Mouse (Mus musculus): ENCODE results near the gene Ehmt1. TPM values are rescaled to one million over a fixed set of nuclear protein-coding genes. Genes with fewer than 3 reads are reported as not detected.

Gene Ehmt1
- polyA plus RNA-seq, 1 experiment: 0.72 TPM

DNA sequence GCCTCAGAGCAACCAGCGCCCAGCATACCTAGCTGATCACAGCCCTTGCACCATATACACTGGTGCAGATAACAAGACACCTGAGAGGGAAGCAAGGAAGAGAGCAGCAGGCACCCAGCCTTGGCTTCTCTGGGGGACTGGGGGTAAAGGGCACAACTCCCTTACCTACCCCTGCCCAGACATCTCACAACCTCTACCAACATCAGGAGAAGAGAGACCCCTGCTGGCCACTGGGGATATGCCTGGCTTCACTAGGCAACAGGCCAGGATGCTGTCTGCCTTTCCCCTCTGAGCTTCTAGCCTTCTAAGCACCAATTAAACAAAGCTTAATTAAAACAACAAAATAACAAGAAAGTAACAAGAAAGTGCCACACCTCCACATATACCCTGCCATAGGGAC lies 164.1 kb downstream of the Ehmt1 start:
- Histone ChIP-seq H3K36me3 (ENCODE audit: control insufficient read depth) (no peaks in the 10 kb centered on the region), H3K4me1 (ENCODE audit: control insufficient read depth) (no peaks in the 10 kb centered on the region), H3K27me3 (ENCODE audit: control insufficient read depth) (no peaks in the 10 kb centered on the region), H3K4me3 (replicated peaks) (no peak overlapping the region), H3K9me3 (ENCODE audit: control insufficient read depth, low read length) (no peaks in the 10 kb centered on the region)
- no peak for TF ChIP-seq GATA1 (IDR thresholded peaks at IDR 0.05; ENCODE audit: low read length)
- TF ChIP-seq TAL1 (IDR thresholded peaks at IDR 0.05; ENCODE audit: low read length): no peak

GRCm38 (mm10) chr2:24752599-24752998 lies 166.8 kb downstream of the Ehmt1 start:
- Histone ChIP-seq H3K36me3 (ENCODE audit: control insufficient read depth) (no peaks in the 10 kb centered on the region), H3K4me1 (ENCODE audit: control insufficient read depth) (no peaks in the 10 kb centered on the region), H3K4me3 (replicated peaks) (no peak overlapping the region), H3K9me3 (ENCODE audit: control insufficient read depth, low read length) (no peaks in the 10 kb centered on the region), H3K27me3 (ENCODE audit: control insufficient read depth) (no peaks in the 10 kb centered on the region)
- TF ChIP-seq GATA1 (IDR thresholded peaks at IDR 0.05; ENCODE audit: low read length): no peak
- TF ChIP-seq TAL1 (IDR thresholded peaks at IDR 0.05; ENCODE audit: low read length): no peak

- Histone ChIP-seq H3K27me3 (ENCODE audit: control insufficient read depth) (no peaks in the 10 kb centered on the region), H3K36me3 (ENCODE audit: control insufficient read depth) (no peaks in the 10 kb centered on the region), H3K4me1 (ENCODE audit: control insufficient read depth) (no peaks in the 10 kb centered on the region), H3K9me3 (ENCODE audit: control insufficient read depth, low read length) (no peaks in the 10 kb centered on the region), H3K4me3 (replicated peaks) (no peak overlapping the region)
- TF ChIP-seq TAL1 (IDR thresholded peaks at IDR 0.05; ENCODE audit: low read length) (no peak), GATA1 (IDR thresholded peaks at IDR 0.05; ENCODE audit: low read length) (no peak)
These were observed 169.4 kb downstream of the Ehmt1 start for GRCm38 (mm10) chr2:24750051-24750450.

DNA sequence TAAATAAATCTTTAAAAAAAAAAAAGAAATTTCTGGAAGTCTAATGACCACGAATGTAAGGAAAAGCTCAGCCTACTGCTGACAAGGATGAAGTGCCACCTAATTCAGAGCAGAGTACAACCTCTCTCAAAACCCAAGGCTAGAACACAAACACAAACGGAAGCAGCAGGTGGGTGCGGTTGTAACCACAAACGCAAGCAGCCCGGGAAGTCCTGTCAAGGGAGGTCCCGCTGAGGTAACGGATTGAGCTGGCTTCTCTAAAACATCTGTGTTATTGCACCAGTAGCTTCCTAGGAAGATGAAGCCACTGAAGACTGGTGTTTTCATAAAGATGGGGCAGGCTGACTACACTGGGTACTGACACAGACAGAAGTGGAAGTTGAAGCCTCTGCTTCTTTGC lies 171.5 kb downstream of the Ehmt1 start:
- H3K36me3 ChIP-seq (ENCODE audit: control insufficient read depth): no peaks in the 10 kb centered on the region
- no peaks in the 10 kb centered on the region for H3K27me3 ChIP-seq (ENCODE audit: control insufficient read depth)
- no peaks in the 10 kb centered on the region for H3K4me1 ChIP-seq (ENCODE audit: control insufficient read depth)
- H3K4me3 ChIP-seq (replicated peaks): no peak overlapping the region
- no peak for TF ChIP-seq GATA1 (IDR thresholded peaks at IDR 0.05; ENCODE audit: low read length)
- TF ChIP-seq TAL1 (IDR thresholded peaks at IDR 0.05; ENCODE audit: low read length): no peak
- no peaks in the 10 kb centered on the region for H3K9me3 ChIP-seq (ENCODE audit: control insufficient read depth, low read length)

Other genes starting within 250 kb of the Ehmt1 start
- gene Cacna1b, start 156.5 kb downstream of the Ehmt1 start, polyA plus RNA-seq (2012): 0.01 TPM in 1 of 2 replicates, not detected in the other
- gene Arrdc1, start 15.6 kb upstream of the Ehmt1 start, polyA plus RNA-seq (2012): 1.7 and 2.5 TPM in 2 replicates
- gene Zmynd19, start 30.2 kb upstream of the Ehmt1 start, polyA plus RNA-seq (2012): 0.67 and 1.1 TPM in 2 replicates
- gene Dph7, start 42.8 kb upstream of the Ehmt1 start, polyA plus RNA-seq (2012): 0.78 and 0.86 TPM in 2 replicates
- gene Mrpl41, start 55.5 kb upstream of the Ehmt1 start, polyA plus RNA-seq (2012): 5.1 and 5.8 TPM in 2 replicates
- 0.52 and 0.80 TPM in 2 replicates for gene Pnpla7, start 56.4 kb upstream of the Ehmt1 start, polyA plus RNA-seq (2012)
- gene Nsmf, start 134.7 kb upstream of the Ehmt1 start, polyA plus RNA-seq (2012): 0.51 and 0.67 TPM in 2 replicates
- gene Entpd8, start 160.7 kb upstream of the Ehmt1 start, polyA plus RNA-seq (2012): 0.04 TPM in 1 of 2 replicates, not detected in the other
- gene Noxa1, start 175.5 kb upstream of the Ehmt1 start, polyA plus RNA-seq (2012): 0.04 TPM in 1 of 2 replicates, not detected in the other